Mouse (Mus musculus) embryonic stem cell, embryonic (primary cell): ENCODE measurements around the gene Jph2.

Source experiments
- CTCF ChIA-PET, 4 experiments: fragments of 300-600 bp in 2 of 4; fragments of 350-600 bp in 2 of 4; sonication (Branson Sonifier 250); formaldehyde crosslinking; loops; one replicate each; lab custom pipeline; 2022; ENCODE audit warnings: inconsistent platforms in 2 of 4; lab: Charles Lee
- POLR2A ChIA-PET, 4 experiments: fragments of 300-600 bp in 2 of 4; fragments of 350-600 bp in 2 of 4; sonication (Branson Sonifier 250); formaldehyde crosslinking; loops; one replicate each; lab custom pipeline; 2022; ENCODE audit warnings: antibody characterized with exemption in 4 of 4, inconsistent platforms in 1 of 4; lab: Charles Lee

Gene Jph2

DNA sequence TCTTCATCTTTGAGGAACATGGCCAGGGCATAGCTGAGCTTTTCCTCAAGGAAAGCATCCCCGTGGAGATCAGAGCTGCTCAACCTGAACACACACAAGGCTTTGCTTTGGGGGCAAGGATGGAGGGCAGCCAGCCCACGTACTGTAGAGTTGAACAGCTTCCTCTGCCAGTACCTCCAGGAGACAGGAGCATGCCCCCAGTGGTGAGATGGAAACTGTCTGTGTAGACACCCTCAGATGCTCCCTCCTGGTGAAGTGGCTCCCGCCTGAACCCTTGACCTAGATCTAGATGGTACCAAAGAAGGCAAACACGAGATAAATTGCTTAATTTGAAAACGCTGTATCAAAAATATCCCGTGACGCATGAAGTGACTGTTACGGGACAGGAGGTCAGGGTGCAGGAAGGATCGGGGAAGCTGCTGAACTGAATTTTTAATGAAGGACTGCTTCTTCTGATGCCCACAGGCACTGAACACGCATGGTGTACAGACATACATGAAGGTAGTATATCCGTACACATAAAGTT, 87.6 kb downstream of the Jph2 start:
- ChIA-PET CTCF (interaction anchor here (0.6 to 1.2 kb wide), 6 partner anchors 11 to 43 kb away, joined by 3 to 5 read pairs (median 4); no protein-coding TSS in a partner anchor), POLR2A (interaction anchor here in 3 of 4 experiments (0.6 kb wide), 3 partner anchors 62 to 171 kb away, joined by 3 to 5 read pairs (median 3); no protein-coding TSS in a partner anchor)

DNA sequence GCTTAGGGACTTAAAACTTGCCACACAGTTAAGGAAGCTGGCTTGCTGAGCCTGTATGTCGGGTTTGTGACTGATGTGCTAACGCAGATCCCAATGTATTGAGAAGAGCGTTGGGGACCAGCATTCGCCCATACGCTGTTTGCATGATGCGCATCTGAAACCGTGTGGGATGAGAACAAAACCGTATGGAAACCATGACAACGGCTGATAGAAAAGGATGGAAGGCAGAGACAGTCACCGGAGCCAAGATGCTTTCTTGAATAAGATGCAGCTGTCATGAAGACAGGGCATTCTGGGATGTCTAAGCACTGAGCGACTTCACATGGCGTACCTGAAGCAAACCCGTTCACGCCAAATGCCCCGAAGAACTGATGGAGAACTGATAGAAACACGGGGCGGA, 88.4 kb downstream of the Jph2 start:
- CTCF ChIA-PET, result interaction anchor here (0.7 to 1.2 kb wide), 6 partner anchors 10 to 36 kb away, joined by 3 to 5 read pairs (median 4); no protein-coding TSS in a partner anchor

DNA sequence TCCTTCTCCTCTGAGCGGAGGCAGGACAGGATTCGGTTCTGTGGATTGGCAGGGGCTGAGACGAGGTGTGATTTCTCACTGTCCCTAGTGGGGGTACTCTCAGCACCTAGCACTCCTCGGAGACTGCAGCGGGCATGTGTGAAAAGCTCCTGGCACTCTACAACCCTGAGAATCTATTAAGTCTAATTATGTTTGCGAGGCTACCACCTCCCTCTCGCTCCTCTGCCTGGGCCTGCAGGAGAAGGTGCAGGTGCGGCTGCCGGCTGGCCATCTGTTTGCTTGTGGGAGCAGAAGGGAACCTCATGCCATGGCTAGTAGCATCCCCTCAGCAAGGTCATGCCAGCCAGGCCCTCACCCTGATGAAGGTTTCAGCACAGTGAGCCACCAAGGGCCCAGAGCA, 94.8 kb downstream of the Jph2 start:
- ChIA-PET CTCF (interaction anchor here in 1 of 4 experiments (1.5 kb wide), 1 partner anchor 201 kb away, joined by 4 read pairs; no protein-coding TSS in a partner anchor), POLR2A (interaction anchor here in 2 of 4 experiments (0.6 to 1.1 kb wide), 2 partner anchors 116 to 156 kb away, joined by 3 read pairs; no protein-coding TSS in a partner anchor)

More for the DNA sequence above, 88.4 kb downstream of the Jph2 start:
- POLR2A ChIA-PET, result interaction anchor here in 1 of 4 experiments (0.5 kb wide), 1 partner anchor 63 kb away, joined by 10 read pairs; no protein-coding TSS in a partner anchor

DNA sequence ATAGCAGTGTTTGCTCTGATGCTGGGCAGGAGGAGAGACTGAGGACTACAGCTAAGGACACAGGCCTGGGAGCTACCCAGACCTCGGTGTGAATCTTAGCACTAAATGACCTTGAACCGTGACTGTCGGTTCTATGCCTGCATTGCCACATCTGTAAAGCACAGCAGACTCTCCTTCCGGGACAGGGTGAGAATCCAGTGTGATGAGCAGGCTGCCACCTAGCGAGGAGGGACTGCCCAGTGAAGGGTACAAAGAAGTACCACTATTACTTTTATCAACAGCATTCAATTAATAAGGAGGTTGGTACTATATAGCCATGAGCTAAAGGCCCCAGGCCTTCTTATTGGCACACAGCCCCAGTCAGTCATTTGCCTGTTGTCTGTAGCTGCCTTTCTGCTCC, 96.2 kb downstream of the Jph2 start:
- POLR2A ChIA-PET, result interaction anchor here in 1 of 4 experiments (1.2 kb wide), 1 partner anchor 15 kb away, joined by 3 read pairs; no protein-coding TSS in a partner anchor

DNA sequence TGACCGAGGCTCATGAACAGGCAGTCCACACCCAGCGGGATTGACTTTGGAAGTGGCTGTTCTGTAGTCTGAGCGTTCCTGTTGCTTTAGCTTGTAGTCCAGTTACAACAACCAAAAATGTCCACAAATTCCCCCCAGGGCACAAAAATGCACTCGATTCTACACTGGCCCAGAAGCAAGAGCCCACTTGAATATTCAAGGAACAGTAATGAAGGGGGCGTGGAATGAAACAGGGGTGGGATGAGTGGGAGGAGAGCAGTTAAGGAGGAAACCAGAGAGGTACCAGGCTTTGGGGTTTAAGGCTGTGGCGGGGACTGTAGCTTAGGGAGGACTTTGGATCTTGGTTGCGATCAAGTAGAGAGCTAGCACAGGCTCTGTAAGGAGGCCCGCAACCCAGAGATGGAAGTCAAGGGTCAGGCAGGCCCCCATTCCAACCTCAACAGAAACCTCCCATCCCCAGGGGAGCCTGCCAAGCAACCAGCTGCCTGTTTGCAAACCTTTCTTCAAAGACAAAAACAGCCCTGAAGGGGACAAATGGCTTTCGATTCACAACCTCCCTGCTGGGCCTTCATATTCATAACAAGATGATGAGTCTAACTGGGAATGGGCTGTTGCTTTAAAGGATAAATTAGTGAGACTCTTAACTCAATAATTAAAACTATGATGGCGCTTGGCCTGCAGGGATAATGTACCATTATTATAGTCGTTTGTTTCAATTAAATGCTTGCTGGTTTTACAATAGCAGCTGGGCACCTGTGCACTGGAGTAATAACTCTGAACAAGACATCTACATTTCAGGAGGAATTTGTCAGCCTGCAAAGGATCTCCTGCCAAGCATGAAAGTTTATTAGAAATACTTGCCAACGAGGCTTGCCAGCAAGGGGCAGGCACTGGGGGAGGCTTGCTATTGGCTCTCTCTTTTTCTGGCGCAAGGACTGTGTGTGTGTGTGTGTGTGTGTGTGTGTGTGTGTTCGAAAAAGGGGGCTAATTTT, 97.4 kb downstream of the Jph2 start:
- CTCF ChIA-PET, result interaction anchor here in 2 of 4 experiments (0.6 to 1.4 kb wide), 4 partner anchors 17 to 377 kb away, joined by 3 read pairs; no protein-coding TSS in a partner anchor
- POLR2A ChIA-PET, result interaction anchor here in 2 of 4 experiments (0.6 to 1.5 kb wide), 2 partner anchors 17 to 98 kb away, joined by 3 to 5 read pairs; partner anchors contain the start of gene Tox2 (in 1 of the 2)

More for the DNA sequence above, 96.2 kb downstream of the Jph2 start:
- CTCF ChIA-PET, result interaction anchor here in 3 of 4 experiments (0.6 to 1.5 kb wide), 5 partner anchors 16 to 536 kb away, joined by 3 to 8 read pairs (median 3); no protein-coding TSS in a partner anchor

DNA sequence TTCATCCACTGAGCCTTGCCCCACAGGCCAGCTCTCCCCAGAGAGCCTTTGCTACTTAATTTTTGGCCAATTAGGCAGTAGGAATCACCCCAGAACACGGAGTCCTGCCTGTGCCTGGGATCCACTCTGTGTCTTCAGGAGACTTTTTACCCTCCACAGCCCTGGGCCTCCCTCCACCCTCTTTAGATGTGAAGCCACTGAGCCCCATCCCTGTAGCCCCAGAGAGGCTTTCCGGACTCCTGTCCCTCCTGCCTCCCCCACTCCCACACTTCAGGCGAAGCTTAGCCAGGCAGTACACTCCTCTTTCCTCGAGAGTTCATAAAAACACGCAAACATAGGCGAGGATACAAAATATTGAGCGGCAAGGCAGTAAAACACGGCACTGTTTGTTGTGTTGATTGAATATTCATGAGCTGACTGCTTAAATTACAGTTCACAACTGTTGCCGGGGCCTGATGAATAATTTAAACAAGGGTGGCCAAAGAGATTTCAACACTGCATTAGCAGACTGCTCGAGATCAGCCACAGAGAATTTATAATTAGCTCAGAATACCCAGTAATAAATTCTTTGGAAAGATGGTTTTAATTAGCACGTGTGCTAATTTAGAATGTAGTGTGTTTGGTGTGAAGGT, 100.7 kb downstream of the Jph2 start:
- ChIA-PET POLR2A (interaction anchor here in 2 of 4 experiments (0.9 to 1.2 kb wide), 2 partner anchors 14 to 93 kb away, joined by 3 read pairs; no protein-coding TSS in a partner anchor), CTCF (interaction anchor here in 3 of 4 experiments (0.7 to 1.7 kb wide), 3 partner anchors 13 to 45 kb away, joined by 3 to 4 read pairs (median 4); no protein-coding TSS in a partner anchor)

DNA sequence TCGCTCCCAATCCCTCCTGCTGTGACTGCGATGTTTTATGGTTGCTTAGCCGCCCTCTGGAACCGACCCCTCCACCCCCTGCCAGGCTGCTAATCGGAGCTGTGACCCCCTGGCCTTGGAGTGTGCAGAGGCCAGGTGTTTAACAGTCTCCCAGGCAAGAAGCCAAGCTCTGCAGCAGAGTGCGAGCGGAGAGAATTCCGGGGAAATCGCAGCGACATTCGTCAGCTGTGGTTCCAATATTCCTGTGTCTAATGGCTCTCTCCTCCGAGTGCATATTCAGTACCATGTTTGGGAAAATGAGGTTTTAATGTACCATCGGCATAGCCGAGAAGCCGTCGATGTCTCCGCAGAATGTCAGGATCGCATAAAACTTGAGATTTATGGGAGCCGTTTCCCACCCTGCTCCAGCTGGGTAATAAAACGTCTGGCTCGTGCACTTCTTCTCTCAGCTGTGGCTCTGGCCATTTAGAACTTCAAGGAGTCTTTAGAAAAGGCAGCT, 108.9 kb downstream of the Jph2 start:
- POLR2A ChIA-PET, result interaction anchor here in 2 of 4 experiments (1.0 to 1.5 kb wide), 4 partner anchors 8 to 358 kb away, joined by 3 to 4 read pairs (median 3); partner anchors contain the start of gene Srsf6 (in 1 of the 2)
- CTCF ChIA-PET, result interaction anchor here in 3 of 4 experiments (0.5 to 1.1 kb wide), 7 partner anchors 37 to 777 kb away, joined by 3 read pairs; no protein-coding TSS in a partner anchor
